Mouse (Mus musculus) embryonic facial prominence, embryonic 11.5 days (tissue): Measurements from ENCODE around the gene Klhdc3. TPM values are rescaled to one million over a fixed set of nuclear protein-coding genes. Genes with fewer than 3 reads are reported as not detected.

ENCODE experiments used
- ATAC-seq: fragments of 200-750 bp; cut with Nextera tagmentation; replicated peaks from 2 replicates; pipeline ENCODE4 v1.8.0; 2017; ENCODE audit warnings: low read depth; ENCODE audit not compliant: insufficient number of reproducible peaks, low FRiP score, low TSS enrichment
- DNase-seq: peaks from one replicate; pipeline ENCODE4 v3.0.0-alpha.2; 2015; ENCODE audit warnings: low spot score
- H3K27ac ChIP-seq: fragments of 300-500 bp; sonication (generic); replicated peaks from 2 replicates; pipeline ENCODE4 v1.5.1; 2014; ENCODE audit warnings: mild to moderate bottlenecking, low read depth, low read length, control low read depth
- H3K27me3 ChIP-seq: fragments of 300-500 bp; sonication (generic); 2 replicates; pipeline ENCODE4 v1.6.1; 2014; ENCODE audit warnings: mild to moderate bottlenecking, low read length, moderate library complexity, mixed read lengths; ENCODE audit not compliant: control insufficient read depth, insufficient read depth
- H3K36me3 ChIP-seq: fragments of 300-500 bp; sonication (generic); replicated peaks from 2 replicates; pipeline ENCODE4 v1.6.1; 2014; ENCODE audit warnings: low read depth, mild to moderate bottlenecking, low read length, moderate library complexity, mixed read lengths; ENCODE audit not compliant: control insufficient read depth, insufficient read depth
- H3K4me1 ChIP-seq: fragments of 300-500 bp; sonication (generic); 2 replicates; pipeline ENCODE4 v1.6.1; 2014; ENCODE audit warnings: low read length, mixed read lengths; ENCODE audit not compliant: control insufficient read depth, insufficient read depth
- H3K4me2 ChIP-seq: fragments of 300-500 bp; sonication (generic); 2 replicates; pipeline ENCODE4 v1.6.1; 2014; ENCODE audit warnings: low read depth, mild to moderate bottlenecking, control low read depth, low read length, moderate library complexity
- H3K4me3 ChIP-seq: fragments of 300-500 bp; sonication (generic); 2 replicates; pipeline ENCODE4 v1.5.1; 2014; ENCODE audit warnings: low read depth, low read length, control low read depth
- H3K9ac ChIP-seq: fragments of 300-500 bp; sonication (generic); replicated peaks from 2 replicates; pipeline ENCODE4 v1.6.1; 2014; ENCODE audit warnings: mild to moderate bottlenecking, control low read depth, low read length
- H3K9me3 ChIP-seq: fragments of 300-500 bp; sonication (generic); replicated peaks from 2 replicates; pipeline ENCODE4 v1.6.1; 2016; ENCODE audit warnings: mild to moderate bottlenecking, low read length, inconsistent platforms, mixed read lengths; ENCODE audit not compliant: control insufficient read depth
- WGBS: fragments of 180-500 bp; shearing (Covaris S2); extraction: QIAGEN DNeasy Blood & Tissue Kit; methylation state at CpG from one replicate; pipeline ENCODE4 v1.1.7; 2014; 5-methylcytosine and 5-hydroxymethylcytosine counted together
- polyA plus RNA-seq: library from polyadenylated mRNA; unstranded; fragments of >200 nt; fragmentation: Nextera tagmentation; extraction: Ambion mirVana; gene quantifications from 2 replicates; pipeline ENCODE4 v1.2.1, GENCODE M21; 2014

Klhdc3 gene
- polyA plus RNA-seq, 1 experiment from 2014 or later = 117 TPM

DNA sequence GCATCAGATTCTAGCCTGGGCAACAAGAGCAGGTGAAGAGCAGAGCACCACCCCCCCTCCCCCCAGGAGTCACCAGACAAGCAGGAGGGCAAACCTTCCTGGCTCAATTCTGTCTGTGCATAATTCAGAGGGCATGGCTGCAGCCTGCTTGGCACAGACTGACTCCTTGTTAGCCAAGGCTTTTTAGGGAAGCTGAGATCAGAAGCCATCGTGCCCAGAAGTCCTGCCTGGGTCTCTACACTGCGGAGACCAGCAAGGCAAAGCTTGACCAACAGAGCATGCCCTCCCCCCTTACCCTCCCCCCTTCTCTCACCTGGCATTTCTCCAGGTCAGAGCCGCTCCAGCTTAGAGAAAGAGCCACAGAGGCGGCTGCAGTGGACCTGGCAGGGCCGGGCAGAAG, 18.0 kb downstream of the Klhdc3 start:
- DNase-seq (no peak), ATAC-seq (no peak)
- no peak overlapping the region for H3K27ac ChIP-seq
- no peaks in the 10 kb centered on the region for H3K4me1 ChIP-seq
- WGBS = 89% methylated on average over 5 of the region's 5 CpGs
- H3K4me2 ChIP-seq = no peak overlapping the region
- H3K27me3 ChIP-seq = no peaks in the 10 kb centered on the region
- H3K36me3 ChIP-seq = peaks cover 12% of the 10 kb centered on the region
- no peak overlapping the region for H3K9ac ChIP-seq
- no peaks in the 10 kb centered on the region for H3K9me3 ChIP-seq
- H3K4me3 ChIP-seq = no peak overlapping the region

DNA sequence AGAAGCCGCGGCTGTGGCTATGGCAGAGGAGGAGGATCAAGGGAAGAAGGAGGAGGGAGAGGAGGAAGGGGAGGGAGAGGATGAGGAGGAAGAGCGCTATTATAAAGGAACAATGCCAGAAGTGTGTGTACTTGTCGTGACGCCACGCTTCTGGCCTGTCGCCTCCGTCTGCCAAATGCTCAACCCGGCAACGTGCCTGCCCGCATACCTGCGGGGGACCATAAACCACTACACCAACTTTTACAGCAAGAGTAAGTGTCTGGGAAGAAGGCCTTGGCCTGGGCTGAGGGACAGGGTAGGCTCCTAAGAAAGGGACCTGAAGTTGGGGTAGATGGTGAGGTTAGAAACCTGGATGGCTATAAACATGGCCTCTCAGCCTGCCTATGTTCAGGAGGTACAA, 18.7 kb downstream of the Klhdc3 start:
- Histone ChIP-seq H3K4me2 (no peak overlapping the region), H3K9me3 (no peaks in the 10 kb centered on the region), H3K9ac (no peak overlapping the region), H3K4me1 (no peaks in the 10 kb centered on the region), H3K27ac (no peak overlapping the region), H3K36me3 (peaks cover 13% of the 10 kb centered on the region), H3K4me3 (no peak overlapping the region), H3K27me3 (no peaks in the 10 kb centered on the region)
- DNase-seq (no peak), ATAC-seq (no peak)
- 94% methylated on average over 12 of the region's 12 CpGs for WGBS

DNA sequence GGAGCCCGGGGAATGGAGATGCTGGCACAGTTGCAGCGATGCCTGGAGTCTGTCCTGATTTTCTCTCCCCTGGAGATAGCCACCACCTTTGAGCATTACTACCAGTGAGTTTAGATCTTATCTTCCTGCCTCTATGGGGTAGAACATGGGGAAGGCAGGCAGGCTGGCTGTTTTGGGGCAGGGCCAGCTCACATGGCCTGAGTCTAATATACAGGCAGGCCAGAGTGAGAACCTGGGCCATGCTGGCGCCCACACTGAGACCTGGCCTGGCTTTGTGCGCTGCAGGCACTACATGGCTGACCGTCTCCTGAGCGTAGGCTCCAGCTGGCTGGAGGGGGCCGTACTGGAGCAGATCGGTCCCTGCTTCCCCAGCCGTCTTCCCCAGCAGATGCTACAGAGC, 19.4 kb downstream of the Klhdc3 start:
- no peak for ATAC-seq

DNA sequence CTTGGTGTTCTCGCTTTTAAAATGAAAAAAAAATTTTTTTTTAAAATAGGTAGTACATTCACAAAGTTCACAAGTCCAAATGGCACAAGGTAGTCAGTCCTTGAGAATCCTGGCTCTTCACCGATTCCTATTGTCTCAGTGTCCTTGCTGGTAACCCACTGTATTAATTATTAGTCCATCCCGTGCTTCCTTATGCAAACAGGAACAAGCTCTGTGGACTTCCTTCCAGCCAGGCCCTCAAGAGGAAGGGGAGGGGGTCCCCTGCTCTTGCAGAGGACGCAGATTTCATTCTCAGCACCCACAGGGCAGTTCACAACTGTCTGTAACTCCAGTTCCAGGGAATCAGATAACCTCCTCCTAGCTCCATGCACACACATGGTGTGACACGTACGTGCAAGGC, 24.7 kb downstream of the Klhdc3 start:
- no peak overlapping the region for H3K9ac ChIP-seq
- H3K4me3 ChIP-seq = no peak overlapping the region
- DNase-seq (no peak), ATAC-seq (no peak)
- 84% methylated on average over 6 of the region's 6 CpGs for WGBS
- no peak overlapping the region for H3K27ac ChIP-seq
- no peaks in the 10 kb centered on the region for H3K9me3 ChIP-seq
- H3K36me3 ChIP-seq = peaks cover 23% of the 10 kb centered on the region
- H3K4me1 ChIP-seq = peaks cover 10% of the 10 kb centered on the region; the same call in 1 of the 2 replicates
- no peaks in the 10 kb centered on the region for H3K27me3 ChIP-seq
- H3K4me2 ChIP-seq = no peak overlapping the region

More for the DNA sequence above, 19.4 kb downstream of the Klhdc3 start:
- H3K4me1 ChIP-seq = no peaks in the 10 kb centered on the region
- no peak overlapping the region for H3K9ac ChIP-seq
- no peak overlapping the region for H3K27ac ChIP-seq
- H3K9me3 ChIP-seq = no peaks in the 10 kb centered on the region
- H3K4me3 ChIP-seq = no peak overlapping the region
- no peak for DNase-seq
- peaks cover 13% of the 10 kb centered on the region for H3K36me3 ChIP-seq
- H3K27me3 ChIP-seq = no peaks in the 10 kb centered on the region
- H3K4me2 ChIP-seq = no peak overlapping the region
- WGBS = 91% methylated on average over 9 of the region's 9 CpGs

DNA sequence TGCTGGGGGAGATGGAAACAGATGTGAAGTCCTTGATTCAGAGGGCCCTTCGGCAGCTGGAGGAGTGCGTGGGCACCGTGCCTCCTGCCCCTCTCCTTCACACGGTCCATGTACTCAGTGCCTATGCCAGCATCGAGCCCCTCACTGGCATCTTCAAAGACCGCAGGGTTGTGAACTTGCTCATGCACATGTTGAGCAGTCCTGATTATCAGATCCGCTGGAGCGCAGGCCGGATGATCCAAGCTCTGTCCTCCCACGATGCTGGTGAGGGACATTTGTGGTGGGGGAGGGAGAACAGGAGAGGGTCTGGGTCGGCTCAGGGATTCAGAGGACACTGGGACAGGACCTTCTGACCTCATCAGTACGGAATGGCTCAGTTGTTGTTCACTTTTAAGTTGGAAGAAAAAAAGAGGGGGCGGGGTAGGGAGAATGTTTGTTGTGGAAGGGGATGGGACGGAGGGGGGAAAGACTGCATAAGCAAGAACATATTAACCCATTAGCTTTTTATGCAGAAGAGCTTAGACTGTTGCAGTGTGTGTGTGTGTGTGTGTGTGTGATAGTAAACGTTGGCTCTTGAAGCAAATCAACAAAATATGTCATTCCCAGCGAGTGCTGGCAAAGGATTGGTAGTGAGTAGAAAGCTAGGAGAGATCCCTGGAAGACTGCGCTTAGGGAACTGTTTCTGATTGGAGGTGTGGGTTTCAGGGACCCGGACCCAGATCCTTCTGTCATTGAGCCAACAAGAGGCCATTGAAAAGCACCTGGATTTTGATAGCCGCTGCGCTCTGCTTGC, 28.8 kb downstream of the Klhdc3 start:
- Histone ChIP-seq H3K4me2 (peak overlapping the region; percentile 84), H3K27ac (no peak overlapping the region), H3K27me3 (no peaks in the 10 kb centered on the region), H3K36me3 (peaks cover 10% of the 10 kb centered on the region), H3K4me1 (peaks cover 13% of the 10 kb centered on the region), H3K9me3 (no peaks in the 10 kb centered on the region), H3K9ac (peak overlapping the region; percentile 96), H3K4me3 (peak overlapping the region; percentile 68; the same call in 1 of the 2 replicates)
- DNase-seq (no peak), ATAC-seq (no peak)
- WGBS = 70% methylated on average over 20 of the region's 20 CpGs

DNA sequence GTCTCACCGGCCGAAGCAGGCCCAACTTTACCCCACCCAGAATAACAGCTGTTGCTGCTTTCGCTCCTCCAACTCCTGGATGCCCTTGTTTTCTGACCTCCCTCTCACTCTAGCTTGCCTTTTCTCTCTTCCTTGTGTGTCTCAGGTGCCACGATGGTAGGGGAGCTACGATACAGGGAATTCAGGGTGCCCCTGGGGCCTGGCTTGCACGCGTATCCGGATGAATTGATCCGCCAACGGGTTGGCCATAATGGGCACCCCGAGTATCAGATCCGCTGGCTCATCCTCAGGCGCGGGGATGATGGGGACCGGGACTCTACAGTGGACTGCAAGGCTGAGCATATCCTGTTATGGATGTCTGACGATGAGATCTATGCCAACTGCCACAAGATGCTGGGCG, 29.4 kb downstream of the Klhdc3 start:
- Histone ChIP-seq H3K9me3 (no peaks in the 10 kb centered on the region), H3K9ac (peak overlapping the region; percentile 96), H3K4me3 (peak overlapping the region; percentile 68), H3K27me3 (no peaks in the 10 kb centered on the region), H3K4me1 (peaks cover 13% of the 10 kb centered on the region), H3K36me3 (peaks cover 10% of the 10 kb centered on the region), H3K27ac (peak overlapping the region; percentile 93), H3K4me2 (peak overlapping the region; percentile 84)
- DNase-seq (no peak), ATAC-seq (no peak)
- WGBS = 75% methylated on average over 17 of the region's 17 CpGs

DNA sequence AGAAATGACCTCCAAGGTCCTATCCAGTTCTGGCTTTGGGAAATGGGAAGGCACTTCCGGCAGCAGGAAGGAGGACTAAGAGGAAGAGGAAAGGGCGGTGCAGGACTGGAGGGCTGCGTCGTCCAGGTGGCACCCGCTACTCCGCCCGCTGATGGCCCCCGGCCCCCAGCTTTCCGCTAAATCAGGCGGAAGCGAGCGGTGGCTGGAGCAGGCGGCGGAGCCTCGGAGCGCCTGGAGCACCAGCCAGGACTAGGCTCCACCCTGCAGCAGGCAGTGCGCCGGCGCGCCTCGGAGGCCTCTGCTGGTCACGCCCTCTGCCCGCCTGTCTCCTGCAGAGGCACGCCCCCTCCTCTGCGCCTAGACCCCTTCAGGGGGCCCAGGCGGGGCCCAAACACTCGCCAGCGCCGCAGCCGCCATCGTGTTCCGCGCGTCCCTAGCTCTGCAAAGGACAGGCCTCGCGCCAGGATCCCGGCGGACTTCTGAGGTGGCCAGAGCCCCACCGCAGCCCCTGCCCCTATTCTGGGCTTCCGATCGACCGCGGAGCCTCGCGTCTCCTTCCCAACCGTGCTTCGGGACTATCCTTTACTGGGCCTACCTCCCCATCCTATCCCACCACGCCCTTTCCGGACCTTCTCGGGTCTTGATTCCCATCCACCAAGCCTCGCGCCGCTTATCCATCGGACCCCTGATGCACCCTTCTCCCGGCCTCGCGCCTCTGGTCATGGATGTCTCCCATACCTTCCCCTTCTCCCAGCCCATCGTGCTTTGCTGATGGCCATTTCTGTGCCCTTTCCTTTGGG, 30.3 kb downstream of the Klhdc3 start, which contains the start of gene Cul7:
Gene Cul7 (plus strand): TSS at position 106 of the 800 bp plus-strand sequence.
- Histone ChIP-seq H3K4me2 (peak within 1 kb of the TSS; percentile 84), H3K4me1 (peaks cover 13% of the 10 kb centered on the region), H3K27ac (peak within 1 kb of the TSS; percentile 93), H3K27me3 (no peaks in the 10 kb centered on the region), H3K36me3 (peaks cover 7% of the 10 kb centered on the region), H3K4me3 (peak within 1 kb of the TSS; percentile 68), H3K9me3 (no peaks in the 10 kb centered on the region), H3K9ac (peak within 1 kb of the TSS; percentile 96)
- peak; percentile 91 for ATAC-seq
- WGBS = under 1% methylated on average over 48 of the region's 58 CpGs
- DNase-seq = peak; percentile 96

DNA sequence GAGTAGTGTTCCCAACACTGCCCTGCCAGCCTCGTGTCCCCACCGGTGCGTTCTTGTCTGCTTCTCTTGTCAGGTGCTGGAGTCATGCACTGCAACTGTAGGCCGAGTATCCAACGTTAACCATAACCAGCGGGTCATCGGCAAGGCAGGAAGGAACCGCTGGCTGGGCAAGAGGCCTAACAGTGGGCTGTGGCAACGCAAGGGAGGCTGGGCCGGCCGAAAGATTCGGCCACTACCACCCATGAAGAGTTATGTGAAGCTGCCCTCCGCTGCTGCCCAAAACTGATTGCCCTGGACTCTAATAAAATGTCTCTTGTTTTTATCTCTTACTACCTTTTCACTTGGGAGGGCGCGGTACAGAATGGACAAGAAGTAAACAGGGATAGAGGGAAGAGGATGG, 30.9 kb downstream of the Klhdc3 start:
- no peaks in the 10 kb centered on the region for H3K9me3 ChIP-seq
- no peak for ATAC-seq
- H3K36me3 ChIP-seq = peaks cover 6% of the 10 kb centered on the region

More for the DNA sequence above, 30.9 kb downstream of the Klhdc3 start:
- Histone ChIP-seq H3K4me3 (peak overlapping the region; percentile 68), H3K27ac (peak overlapping the region; percentile 93), H3K4me1 (peaks cover 13% of the 10 kb centered on the region), H3K4me2 (peak overlapping the region; percentile 84), H3K27me3 (no peaks in the 10 kb centered on the region), H3K9ac (peak overlapping the region; percentile 96)
- 39% methylated on average over 15 of the region's 15 CpGs for WGBS
- DNase-seq = peak; percentile 13
